Mouse (Mus musculus) monocyte, adult 2 months (primary cell): ENCODE data around the gene Ccdc87.
"Not testable (repeated sequence)": the region's sequence is repeated elsewhere in the genome, so short reads cannot be mapped to it uniquely, and the experiment has no call there.

Experiments used
- DNase-seq, 2 experiments: peaks; one replicate each; pipeline ENCODE4 v3.0.0; 2022; ENCODE audit warnings: low spot score in 2 of 2, low read depth in 1 of 2

The Ccdc87 gene

DNA sequence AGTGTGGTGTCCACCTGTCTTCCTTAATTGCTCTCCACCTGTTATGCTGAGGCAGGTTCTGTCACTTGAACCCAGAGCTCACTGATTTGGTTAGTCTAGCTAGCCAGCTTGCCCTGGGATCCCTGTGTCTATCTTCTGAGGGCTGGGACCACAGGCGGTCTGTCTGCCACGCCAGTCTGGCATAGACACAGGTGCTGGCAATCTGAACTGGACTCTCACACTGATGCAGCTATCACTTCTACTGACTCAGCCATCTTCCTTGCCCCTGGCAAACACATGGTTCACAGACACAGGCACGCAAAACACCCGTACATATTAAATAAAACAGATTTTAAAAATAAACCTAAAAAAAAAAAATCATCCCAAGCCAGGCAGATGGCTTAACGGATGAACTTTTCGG lies 2.1 kb upstream of the Ccdc87 start:
- DNase-seq, result no peak

DNA sequence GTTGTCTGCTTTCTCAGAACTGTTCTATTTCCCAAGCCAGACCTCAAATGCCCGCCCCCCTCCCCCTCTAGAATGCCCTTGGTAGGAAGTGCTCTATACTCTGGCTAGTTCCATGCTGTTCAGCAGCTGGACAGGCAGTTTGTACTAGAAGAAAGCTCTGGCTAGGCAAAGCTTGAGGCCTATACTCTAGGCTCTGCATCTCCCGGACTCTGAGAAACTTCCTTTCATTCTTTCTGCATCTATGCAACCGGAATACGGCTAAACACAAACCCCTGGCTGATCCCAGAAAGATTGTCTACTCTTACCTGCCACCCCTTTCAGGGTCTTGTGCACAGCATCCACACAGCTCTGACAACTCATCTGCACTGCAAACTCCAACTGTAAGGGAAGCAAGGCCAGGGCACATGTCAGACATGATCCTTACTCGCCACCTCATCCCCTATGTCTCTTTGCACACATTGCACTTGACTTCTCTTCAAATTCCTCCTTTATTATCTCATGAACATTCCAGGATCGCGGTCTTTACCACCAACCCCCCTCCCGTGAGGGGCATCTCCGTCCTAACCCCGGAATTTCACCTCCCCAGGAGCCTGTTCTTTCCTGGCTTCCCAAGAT lies 533 bp upstream of the Ccdc87 start:
- DNase-seq, result no peak

- no peak for DNase-seq
Measured at GRCm38 (mm10) chr19:4840848-4841247, 1.7 kb downstream of the Ccdc87 start.

DNA sequence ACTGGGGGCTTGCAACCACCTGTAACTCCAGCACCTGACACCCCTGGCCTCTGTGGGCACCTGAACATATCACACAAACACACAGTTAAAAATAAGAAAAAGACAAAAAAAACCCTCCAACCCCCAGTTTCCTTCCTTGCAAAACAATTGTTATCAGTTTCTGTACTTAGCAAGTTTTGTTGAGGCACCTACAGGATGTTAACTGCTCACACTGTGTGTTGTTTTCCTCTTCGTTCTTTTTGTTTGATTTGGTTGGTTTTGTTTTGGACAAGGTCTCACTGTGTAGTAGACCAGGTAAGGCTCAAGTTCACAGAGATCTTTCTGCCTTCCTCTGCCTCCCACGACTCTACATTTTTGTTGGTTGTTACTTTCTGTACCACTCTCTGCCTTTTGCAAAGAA lies 3.4 kb downstream of the Ccdc87 start:
- DNase-seq, result no peak

- DNase-seq, result no peak
Measured at GRCm38 (mm10) chr19:4845846-4846245, 6.7 kb downstream of the Ccdc87 start.

GRCm38 (mm10) chr19:4847490-4847889 lies 8.3 kb downstream of the Ccdc87 start:
- DNase-seq, result no peak

DNA sequence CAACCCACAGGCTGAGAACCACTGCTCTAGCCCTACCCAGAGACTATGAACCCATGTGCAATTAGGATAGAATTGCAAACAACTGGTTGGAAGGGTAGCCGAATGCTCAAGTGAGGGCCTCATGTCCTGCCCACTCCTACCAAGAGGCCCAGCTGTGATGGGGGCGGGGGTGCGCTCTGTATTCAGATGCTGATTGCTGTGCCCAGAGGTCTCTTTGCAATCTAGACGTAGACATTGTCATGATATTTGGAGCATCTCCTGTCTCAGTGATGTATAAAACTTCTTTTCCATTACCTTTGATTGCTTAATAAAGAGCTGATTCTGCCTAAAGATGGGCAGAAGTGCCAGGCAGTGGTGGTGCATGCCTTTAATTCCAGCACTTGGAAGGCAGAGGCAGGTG lies 10.6 kb downstream of the Ccdc87 start:
- no peak for DNase-seq

GRCm38 (mm10) chr19:4850281-4850680 lies 11.1 kb downstream of the Ccdc87 start:
- DNase-seq, result no peak

GRCm38 (mm10) chr19:4854552-4855469 lies 15.6 kb downstream of the Ccdc87 start, which contains the start of gene Ctsf:
Gene Ctsf, plus strand, starts transcription at chr19:4855130.
- no peak for DNase-seq

- DNase-seq, result no peak
Measured at GRCm38 (mm10) chr19:4855470-4855820, 16.3 kb downstream of the Ccdc87 start.

DNA sequence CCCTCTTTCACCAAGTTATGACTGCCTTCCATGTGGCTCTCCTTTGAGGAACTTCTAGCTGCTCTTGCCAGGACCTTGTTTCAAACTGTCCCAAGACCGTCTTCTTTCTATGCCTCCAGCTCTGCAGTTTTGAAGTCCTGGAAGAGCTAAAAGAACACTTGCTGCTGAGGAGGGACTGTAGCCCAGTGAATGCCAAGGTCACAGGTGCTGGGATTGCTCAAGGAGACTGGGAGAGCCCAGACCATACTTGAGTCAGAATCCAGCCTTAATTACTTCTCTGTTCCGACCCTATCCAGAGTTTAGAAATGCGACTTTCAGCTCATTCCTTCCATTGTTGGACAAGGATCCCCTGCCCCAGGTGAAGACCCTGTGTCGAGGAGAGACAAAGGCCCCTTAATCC lies 16.8 kb downstream of the Ccdc87 start:
- no peak for DNase-seq

DNA sequence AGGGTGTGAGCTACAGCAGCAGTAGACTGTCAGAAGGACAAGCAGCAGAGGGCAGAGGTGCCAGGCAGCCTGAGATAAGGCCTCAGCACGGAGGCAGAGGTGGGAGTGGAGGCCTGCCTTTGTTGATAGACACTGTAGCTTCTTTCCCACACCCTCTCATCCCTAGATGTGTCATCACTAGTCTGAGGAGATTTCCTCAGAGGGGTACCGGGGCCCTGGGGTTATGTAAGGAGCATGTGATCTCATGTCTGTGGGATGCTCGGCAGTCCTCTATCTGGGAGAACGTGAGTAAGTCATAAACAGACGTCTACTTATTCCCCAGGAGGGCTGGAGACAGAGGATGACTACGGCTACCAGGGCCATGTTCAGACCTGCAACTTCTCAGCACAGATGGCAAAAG lies 19.9 kb downstream of the Ccdc87 start:
- DNase-seq, result no peak

- DNase-seq, result no peak
Measured at GRCm38 (mm10) chr19:4863048-4863447, 23.9 kb downstream of the Ccdc87 start.

DNA sequence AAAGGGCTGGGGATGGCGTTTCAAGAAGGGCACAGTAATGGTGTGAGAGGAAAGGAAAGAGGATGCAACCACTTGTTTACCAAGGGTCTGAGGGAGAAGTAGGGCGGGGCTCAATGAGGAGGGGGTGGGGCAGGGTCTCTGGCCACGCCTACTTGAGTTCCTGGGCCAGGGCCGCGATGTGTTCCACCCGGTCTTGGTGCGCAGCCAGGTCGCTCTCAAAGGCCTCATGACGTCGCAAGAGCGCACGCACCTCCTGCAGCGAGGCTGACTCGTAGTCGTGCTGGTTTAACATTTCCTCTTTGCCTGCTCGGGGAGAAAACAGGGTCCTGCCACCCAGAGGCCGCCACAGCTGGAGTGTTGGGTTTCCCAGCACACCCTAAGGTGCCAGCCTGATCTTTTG lies 26.0 kb downstream of the Ccdc87 start:
- no peak for DNase-seq

- not testable (repeated sequence) for DNase-seq
Measured at GRCm38 (mm10) chr19:4874613-4875012, 35.4 kb downstream of the Ccdc87 start.

- no peak for DNase-seq
Measured at GRCm38 (mm10) chr19:4876241-4876640, 37.1 kb downstream of the Ccdc87 start.

DNA sequence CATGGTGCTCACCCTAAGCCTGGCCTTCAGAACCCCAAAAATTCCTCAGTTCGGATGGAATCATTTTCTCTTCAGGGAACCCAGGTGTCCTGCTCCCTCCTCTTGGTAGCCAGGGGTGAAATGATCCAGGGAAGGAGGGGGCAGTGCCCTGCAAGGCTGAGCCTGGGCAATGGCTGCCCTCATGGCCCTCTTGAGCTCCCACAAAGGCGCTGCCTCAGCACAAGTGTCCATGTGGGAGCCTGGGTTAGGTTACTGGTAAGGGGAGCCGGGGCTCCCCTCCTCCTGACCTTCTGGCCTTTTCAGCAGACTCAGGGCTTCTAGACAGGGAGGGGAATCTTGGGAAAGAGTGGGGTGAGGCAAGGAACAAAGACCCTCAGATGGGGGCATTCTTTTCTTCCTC lies 37.6 kb downstream of the Ccdc87 start:
- no peak for DNase-seq

DNA sequence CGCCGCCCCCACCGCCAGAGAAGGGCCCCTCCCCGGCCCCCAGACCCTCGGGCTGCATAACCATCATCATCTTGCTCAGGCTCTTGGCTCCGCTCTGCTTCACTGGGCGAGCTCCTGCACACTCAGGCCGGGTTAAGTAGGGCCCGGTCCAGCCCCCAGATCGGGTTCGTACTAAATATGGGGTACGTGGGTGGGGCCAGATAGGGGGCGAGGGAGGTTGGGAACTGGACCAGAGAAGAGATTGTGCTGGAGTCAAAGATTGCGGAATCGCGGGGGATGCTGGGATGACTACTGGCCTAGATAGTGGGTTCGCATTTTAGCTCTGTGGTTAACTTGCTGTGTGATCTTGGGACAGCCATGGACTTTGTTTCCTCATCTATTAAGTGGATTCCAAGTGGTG lies 38.6 kb downstream of the Ccdc87 start, which contains the start of gene Actn3:
Gene Actn3, minus strand, starts transcription at position 125 of the 400 bp plus-strand sequence.
- no peak for DNase-seq

DNA sequence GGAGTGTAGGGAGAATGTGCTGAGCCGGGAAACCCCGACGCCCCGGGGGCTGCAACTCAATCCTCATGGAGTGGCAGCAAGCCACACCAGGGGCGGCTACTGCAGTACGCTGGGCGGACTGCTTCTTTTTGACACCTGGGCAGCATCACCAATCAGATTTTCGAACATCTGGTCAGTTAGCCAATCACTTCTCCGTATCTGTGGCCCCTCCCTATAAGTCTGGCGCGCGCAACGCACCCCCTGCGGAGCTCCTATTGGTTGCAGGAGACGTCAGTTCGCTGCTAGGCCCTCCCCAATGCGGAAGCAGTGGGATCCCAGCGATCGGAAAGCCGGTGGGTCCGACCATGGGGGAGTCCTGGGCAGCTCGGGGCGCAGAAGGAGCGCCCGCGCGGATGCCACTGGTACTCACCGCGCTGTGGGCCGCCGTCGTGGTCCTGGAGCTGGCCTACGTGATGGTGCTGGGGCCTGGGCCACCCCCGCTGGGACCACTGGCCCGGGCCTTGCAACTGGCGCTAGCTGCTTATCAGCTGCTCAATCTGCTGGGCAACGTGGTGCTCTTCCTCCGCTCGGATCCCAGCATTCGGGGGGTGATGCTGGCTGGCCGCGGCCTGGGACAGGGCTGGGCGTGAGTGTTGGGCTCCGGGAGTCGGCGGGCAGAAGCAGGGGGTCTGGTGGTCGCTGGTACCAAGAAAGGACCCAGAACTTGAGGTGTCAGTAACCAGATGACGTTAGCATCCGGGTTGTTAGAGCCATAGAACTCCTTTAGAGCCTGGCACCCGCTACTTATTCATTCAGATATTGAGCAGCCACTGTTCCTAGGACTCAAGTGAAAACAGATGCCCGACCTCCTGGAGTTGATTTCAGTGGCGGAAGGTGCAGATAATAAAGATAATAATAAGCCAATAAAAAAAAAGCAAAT lies 39.5 kb downstream of the Ccdc87 start, which contains the start of gene Zdhhc24:
Gene Zdhhc24, plus strand, starts transcription at position 264 of the 919 bp plus-strand sequence.
- DNase-seq, result peak; percentile 88 to 90

DNA sequence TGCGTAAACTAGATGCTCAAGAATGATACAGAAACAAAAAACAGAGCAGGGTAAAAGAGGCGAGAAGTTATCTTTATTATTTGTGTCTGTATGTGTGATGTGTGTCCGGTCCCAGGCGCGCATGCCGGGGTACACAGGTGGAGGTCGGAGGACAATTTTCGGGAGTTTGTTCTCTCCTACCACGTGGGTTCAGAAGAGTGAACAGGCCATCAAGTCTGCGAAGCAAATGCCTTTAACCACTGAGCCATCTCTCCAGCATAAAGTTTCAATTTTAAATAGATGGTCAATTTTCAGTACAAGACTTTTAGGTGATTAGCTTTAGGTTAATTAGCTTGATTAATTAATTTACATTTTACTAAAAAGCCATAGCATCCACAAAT lies 40.1 kb downstream of the Ccdc87 start:
- no peak for DNase-seq

GRCm38 (mm10) chr19:4883961-4884360 lies 44.8 kb downstream of the Ccdc87 start:
- no peak for DNase-seq
